19 mouse cellular contexts compared by ENCODE assay signal in genomic region chr1:106865543-106865942, GRCm38 (mm10). TPM values are rescaled to one million over a fixed set of nuclear protein-coding genes. Genes with fewer than 3 reads are reported as not detected.
"Had no signal": no experiment of that assay in that cellular context is flagged by ENCODE, and none has a peak within 500 bp of the region (broad histone marks: within the 10 kb centered on the region; RNA-seq: fewer than 3 reads in every experiment).

No protein-coding gene starts in this region.

- H3K4me3 ChIP-seq: midbrain, embryonic 10.5 days; midbrain, embryonic 12.5 days; myocyte; neural tube, embryonic 13.5 days; neural tube, embryonic 15.5 days had no signal

- H3K4me2 ChIP-seq: lung, embryonic 14.5 days; midbrain, embryonic 12.5 days; neural tube, embryonic 13.5 days; neural tube, embryonic 15.5 days had no signal

- H3K9me3 ChIP-seq: midbrain, embryonic 10.5 days; midbrain, embryonic 12.5 days; neural tube, embryonic 13.5 days; neural tube, embryonic 15.5 days had no signal

- H3K27ac ChIP-seq: midbrain, embryonic 10.5 days; midbrain, embryonic 12.5 days; neural tube, embryonic 13.5 days; neural tube, embryonic 15.5 days had no signal

- ATAC-seq: midbrain, embryonic 16.5 days had no signal

- H3K36me3 ChIP-seq: midbrain, embryonic 10.5 days; midbrain, embryonic 12.5 days; neural tube, embryonic 13.5 days; neural tube, embryonic 15.5 days had no signal

- H3K4me1 ChIP-seq: midbrain, embryonic 10.5 days; midbrain, embryonic 12.5 days; neural tube, embryonic 13.5 days; neural tube, embryonic 15.5 days had no signal

- DNase-seq: lung, embryonic 14.5 days; lung, postnatal 10 days; lung, postnatal 4 days; midbrain, embryonic 14.5 days; retina, postnatal 1 day; right cerebral cortex, postnatal 4 days; spleen, adult 18-20 months; thymus, adult 18-20 months; thymus, postnatal 14 days; thymus, postnatal 36 days had no signal

- H3K9ac ChIP-seq: lung, embryonic 14.5 days; midbrain, embryonic 12.5 days; neural tube, embryonic 13.5 days; neural tube, embryonic 15.5 days had no signal

- H3K27me3 ChIP-seq: midbrain, embryonic 12.5 days; neural tube, embryonic 13.5 days; neural tube, embryonic 15.5 days had no signal

RNA-seq across cellular contexts. Expression of gene Serpinb5, which starts 4.6 kb away (rescaled TPM):
- total RNA-seq: megakaryocyte, adult 5-6 weeks; megakaryocyte-erythroid progenitor cell, adult 5-6 weeks had no signal
- polyA plus RNA-seq: midbrain, embryonic 10.5 days; midbrain, embryonic 12.5 days; midbrain, embryonic 14.5 days; midbrain, embryonic 16.5 days; myocyte; neural tube, embryonic 11.5 days; neural tube, embryonic 13.5 days had no signal
